Mouse (Mus musculus) thymus, postnatal 14 days (tissue): ENCODE measurements around the gene Sugt1.

Source experiments
- DNase-seq: peaks from one replicate; pipeline ENCODE4 v3.0.0; 2021

The Sugt1 gene

GRCm38 (mm10) chr14:79587139-79587851, at the start of gene Sugt1:
Gene Sugt1 (plus strand): TSS chr14:79587691.
- DNase-seq: peak; percentile 97

DNA sequence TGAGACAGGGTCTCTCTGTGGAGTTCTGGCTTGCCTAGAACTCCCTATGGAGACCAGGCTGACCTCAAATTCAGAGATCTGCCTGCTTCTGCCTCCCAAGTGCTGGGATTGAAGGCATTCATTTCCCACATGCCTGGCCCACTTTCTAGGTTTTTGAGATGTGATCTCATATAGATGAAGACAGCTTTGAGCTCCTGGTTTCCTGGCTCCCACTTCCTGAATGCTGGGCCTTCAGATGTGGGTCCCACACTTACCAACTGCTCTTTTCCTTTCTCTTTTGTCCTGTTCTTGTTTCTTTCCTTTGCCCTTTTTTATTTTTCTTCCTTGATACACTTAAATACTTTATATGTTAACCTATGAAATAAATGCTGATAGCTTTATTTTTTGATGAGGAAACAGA, 49.6 kb upstream of the Sugt1 start:
- DNase-seq: no peak

DNA sequence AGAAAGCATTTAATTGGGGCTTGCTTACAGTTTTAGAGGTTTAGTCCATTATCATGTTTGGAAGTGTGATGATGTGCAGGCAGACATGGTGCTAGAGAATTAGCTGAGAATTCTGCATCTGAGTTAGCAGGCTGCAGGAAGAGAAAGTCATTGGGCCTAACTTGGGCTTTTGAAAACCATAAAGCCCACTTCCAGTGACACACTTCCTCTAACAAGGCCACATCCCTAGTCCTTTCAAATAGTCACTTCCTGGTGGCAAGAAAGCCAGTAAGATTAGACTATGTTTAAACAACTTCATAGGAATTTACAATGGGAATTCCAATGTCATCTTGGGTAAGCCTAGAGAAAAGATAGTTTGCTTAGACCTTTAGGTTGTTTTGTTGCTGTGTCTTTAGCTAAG, 45.9 kb upstream of the Sugt1 start:
- no peak for DNase-seq

DNA sequence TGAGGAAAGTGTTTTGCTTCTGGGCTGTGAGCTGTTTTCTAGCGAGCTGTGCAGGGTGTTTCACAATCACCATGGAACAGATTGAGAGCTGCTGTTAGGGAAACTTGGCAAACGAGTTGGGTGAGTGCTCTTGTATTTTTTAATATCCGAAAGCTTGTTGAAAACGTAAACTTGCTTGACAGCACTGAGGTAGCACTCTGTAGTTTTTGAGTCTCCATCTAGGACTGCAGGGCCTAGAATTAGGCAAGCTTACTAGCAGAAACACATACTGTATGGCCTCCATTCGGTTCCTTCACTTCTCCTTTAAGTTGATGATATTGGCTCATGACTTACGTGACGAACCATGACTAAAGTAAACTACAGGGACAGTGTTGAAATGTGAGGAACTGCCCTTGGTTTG, 38.1 kb upstream of the Sugt1 start:
- no peak for DNase-seq

GRCm38 (mm10) chr14:79551929-79552328, 35.6 kb upstream of the Sugt1 start:
- DNase-seq: no peak

- no peak for DNase-seq
Observed at GRCm38 (mm10) chr14:79552854-79553253, 34.6 kb upstream of the Sugt1 start.

- no peak for DNase-seq
Observed at GRCm38 (mm10) chr14:79557796-79558195, 29.7 kb upstream of the Sugt1 start.

DNA sequence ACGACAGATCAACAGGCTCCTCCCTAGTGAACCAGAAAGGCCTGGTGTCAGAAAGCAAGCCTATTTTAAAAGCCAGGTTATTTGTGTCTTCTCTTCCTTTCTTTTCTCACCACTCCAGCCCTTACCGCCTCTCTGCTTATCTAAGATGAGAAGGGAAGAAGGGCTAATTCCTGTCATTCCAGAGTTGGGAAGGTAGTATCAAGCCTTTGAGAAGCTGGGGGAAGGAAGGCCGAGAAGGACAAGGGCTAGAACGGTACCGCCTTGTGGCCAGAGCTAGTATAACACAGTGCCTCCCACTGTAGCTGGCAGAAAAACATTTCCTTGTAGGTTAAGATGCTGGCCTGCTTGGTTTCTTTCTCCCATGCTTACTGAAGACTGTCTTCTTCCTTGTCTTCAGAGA, 24.7 kb upstream of the Sugt1 start:
- DNase-seq: peak; percentile 66

DNA sequence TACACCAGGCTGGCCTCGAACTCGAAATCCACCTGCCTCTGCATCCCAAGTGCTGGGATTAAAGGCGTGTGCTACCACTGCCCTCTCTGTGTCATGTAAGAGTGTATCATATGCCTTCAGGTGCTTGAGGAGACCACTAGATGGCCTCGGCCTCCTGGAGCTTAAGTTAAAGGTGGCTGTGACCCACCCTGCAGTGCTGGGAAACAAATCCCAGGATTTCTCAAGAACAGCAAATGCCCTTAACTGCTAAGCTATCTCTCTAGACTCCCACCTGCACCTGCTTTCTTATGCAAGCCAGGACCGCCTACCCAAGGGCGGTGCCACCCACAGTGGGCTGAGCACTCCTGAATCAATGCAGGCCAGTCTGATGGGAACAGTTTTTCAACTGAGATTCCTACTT, 22.7 kb upstream of the Sugt1 start:
- no peak for DNase-seq

DNA sequence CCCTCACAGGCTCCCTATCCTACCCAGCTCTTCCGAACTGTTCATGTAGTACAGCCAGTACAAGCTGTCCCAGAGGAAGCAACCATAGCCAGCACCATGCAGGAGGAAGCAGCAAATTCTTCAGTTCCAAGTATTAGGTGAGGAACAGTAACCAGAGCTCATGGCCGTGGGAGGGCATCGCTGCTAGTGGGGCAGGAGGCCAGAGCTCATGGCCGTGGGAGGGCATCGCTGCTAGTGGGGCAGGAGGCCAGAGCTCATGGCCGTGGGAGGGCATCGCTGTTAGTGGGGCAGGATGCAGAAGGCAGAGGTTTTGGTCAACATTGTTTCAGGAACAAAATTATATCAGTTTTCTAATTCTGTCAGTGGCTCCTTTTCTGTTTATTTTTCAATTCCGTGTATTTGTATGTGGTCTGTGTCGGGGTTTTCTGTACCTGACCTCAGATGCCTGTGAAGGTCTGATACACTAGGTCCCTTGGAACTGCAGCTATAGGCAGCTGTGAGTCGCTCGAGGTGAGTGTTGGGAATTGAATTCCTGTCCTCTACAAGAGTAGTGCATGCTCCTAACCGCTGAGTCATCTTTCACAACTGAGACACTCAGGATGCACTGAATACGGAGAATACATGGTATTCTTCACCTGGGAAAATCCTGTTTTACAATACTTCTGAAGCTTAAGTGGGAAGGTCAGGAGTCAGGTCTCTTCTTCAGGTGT, 13.9 kb upstream of the Sugt1 start:
- DNase-seq: no peak

DNA sequence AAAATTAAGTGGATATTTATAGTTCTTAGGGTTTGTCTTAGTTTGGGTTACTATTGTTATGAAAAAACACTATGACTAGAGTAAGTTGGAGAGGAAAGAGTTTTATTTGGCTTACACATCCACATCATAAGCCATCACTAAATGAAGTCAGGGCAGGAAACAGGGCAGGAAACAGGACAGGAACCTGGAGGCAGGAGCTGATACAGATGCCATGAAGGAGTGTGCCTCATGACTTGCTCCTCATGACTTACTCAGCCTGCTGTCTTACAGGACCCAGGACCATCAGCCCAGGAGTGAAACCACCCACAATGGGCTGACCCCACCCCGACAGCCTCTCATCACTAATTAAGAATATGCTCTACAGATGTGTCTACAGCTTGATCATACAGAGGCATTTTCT, 13.1 kb upstream of the Sugt1 start:
- DNase-seq: no peak

DNA sequence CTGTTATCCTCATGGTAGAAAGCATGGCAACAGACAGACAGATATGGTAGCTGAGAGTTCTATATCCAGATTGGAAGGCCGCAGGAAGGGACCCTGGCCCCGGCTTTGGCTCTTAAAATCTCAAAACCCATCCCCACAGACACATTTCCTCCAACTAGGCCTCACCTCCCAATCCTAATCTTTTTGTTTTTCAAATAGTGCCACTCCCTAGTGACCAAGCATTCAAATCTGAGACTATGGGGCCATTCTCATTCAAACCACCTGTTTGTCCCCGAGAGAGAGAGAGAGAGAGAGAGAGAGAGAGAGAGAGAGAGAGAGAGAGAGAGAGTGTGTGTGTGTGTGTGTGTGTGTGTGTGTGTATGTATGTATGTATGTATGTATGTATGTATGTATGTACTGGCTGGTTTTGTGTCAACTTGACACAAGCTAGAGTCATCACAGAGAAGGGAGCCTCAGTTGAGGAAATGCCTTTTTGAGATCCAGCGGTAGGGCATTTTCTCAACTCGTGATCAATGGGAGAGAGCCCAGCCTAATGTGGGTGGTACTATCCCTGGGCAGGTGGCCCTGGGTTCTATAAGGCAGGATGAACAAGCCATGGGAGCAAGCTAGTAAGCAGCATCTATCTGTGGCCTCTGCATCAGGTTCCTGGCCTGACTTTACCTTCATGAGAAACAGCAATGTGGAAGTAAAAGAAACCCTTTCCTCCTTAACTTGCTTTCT, 3.8 kb upstream of the Sugt1 start:
- DNase-seq: no peak

GRCm38 (mm10) chr14:79586499-79587138, 872 bp upstream of the Sugt1 start:
- no peak for DNase-seq

- no peak for DNase-seq
Observed at GRCm38 (mm10) chr14:79587852-79588229, 350 bp downstream of the Sugt1 start.

DNA sequence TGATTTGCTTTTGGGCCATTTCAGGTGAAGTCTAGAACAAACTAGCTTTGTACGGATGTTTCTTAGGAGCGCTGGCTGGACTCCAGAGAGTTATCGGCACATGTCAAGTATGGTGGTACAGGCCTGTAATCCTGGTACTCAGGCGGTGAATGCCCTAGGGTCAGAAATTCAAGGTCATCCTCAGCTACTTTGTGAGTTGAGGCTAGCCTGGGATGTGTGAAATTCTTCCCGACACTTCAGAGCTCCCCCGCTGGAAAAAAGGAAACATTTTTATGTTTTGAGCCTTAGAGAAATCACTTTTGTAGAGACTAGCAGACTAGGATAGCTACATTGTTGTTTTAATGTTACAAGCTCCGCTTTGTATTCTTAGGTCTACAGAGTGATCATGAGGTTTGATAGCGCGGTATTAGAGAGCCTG, 1.1 kb downstream of the Sugt1 start:
- no peak for DNase-seq

DNA sequence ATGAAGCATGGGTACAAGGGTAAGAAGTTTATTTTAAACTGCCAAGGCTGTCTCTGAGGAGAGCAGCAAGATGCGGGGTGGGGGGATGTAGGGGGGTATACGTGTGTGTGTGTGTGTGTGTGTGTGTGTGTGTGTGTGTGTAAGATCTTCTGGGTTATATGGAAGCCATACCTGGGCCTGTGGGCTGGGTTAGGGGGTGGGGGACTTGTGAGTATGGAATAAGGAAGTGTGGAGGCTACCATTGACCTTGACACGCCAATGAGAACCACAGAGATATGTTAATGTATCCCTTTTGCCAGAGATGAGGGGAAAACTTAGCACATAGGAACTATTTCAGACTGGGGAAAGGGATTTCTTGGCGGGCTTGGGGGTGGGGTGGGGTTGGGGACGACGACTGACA, 1.9 kb downstream of the Sugt1 start:
- DNase-seq: no peak

- no peak for DNase-seq
Observed at GRCm38 (mm10) chr14:79590916-79591315, 3.4 kb downstream of the Sugt1 start.

- DNase-seq: no peak
Observed at GRCm38 (mm10) chr14:79591611-79592010, 4.1 kb downstream of the Sugt1 start.

DNA sequence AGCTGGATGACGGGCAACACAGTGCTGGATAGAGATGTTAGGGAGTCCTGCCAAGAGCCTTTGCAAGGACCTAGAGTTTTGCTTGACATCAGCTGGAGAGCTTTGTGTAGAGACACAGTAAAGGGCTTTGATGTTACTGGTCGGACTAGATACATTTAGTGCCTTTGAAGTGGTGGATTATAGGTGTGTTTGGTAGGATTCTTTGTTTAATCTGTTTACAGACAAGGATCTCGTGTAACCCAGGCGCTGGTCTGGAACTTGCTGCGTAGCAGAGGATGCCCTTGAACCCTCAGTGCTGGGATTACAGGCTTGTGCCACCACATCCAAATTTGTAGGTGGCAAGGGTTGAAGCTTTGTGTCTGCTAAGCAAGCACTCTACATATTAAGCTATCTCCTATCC, 6.6 kb downstream of the Sugt1 start:
- DNase-seq: no peak

GRCm38 (mm10) chr14:79596602-79597001, 9.1 kb downstream of the Sugt1 start:
- DNase-seq: no peak

DNA sequence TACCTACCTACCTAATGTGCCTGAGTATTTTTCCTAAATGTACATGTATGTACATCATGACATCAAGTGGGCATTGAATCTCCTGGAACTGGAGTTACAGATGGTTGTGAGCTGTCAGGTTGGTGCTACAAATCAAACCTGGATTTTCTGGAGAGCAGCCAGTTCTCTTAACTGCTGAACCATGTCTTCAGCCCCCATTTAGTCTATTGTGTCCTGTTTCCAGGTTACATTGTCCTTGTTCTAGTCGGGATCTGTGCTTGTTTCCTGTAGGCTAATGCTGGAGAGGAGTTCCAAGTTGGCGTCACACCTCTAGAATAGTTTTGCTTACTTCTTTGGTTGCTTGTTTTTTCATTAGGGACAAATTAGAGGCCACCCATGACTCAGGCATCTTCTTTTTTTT, 18.4 kb downstream of the Sugt1 start:
- no peak for DNase-seq

DNA sequence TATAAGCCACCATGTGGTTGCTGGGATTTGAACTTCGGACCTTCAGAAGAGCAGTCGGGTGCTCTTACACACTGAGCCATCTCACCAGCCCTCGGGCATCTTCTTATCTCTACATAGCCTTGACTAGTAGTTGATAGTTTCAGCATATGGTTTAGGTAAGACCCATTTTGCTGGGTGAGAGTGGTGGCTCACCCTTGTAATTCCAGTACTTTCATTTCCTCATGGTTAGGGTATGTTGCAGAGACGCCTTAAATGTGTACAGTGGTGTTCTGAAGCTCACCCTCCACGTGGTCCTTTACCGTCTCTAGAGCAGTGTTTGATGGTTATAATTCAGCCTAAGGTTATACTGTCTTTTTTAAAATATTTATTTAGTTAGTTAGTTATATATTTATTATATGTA, 18.9 kb downstream of the Sugt1 start:
- no peak for DNase-seq

DNA sequence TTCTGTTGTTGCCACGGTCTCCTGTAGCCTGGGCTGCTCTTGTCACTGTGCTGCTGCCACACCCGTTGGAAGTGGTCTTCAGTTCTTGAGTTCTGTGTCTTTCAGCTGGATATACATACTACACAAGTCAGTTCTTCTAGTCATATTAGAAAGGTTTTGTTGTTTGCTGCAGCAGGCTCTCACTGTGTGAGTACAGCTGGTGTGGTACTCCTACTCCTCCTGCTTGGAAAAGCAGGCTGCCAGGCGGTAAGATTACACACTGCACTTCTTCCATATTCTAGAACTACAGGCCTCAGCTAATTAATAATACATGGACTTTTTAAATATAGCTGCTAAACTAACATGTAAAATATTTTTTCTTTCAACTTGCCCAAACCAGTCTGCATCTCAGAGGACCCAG, 19.4 kb downstream of the Sugt1 start:
- DNase-seq: no peak

DNA sequence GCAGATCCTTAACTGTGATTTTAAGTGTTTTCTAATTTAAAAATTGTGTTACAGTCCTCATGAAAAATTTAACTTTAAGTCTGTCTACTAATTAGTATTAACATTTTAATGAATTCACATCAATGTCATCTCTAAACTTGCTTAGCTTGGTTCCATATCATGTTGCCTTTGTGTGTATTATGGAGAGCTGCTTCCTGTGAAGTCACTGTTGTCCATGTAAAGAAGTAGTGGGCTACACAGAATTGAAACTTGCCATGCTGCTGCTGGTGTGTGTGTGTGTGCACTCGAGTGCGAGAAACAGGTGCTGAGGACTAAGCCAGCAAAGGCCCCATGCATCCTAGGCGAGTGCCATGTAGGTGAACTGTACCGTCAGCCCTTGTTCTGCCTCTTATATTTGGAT, 19.9 kb downstream of the Sugt1 start:
- no peak for DNase-seq
